Mouse (Mus musculus): ENCODE measurements around the gene Ntpcr. TPM values are rescaled to one million over a fixed set of nuclear protein-coding genes. Genes with fewer than 3 reads are reported as not detected.

Gene Ntpcr
- polyA plus RNA-seq, 1 experiment from 2014 or later: 31.3 TPM

Other genes starting within 250 kb of the Ntpcr start
- 8.6 and 9.3 TPM in 2 replicates for gene Sipa1l2, start 160.2 kb upstream of the Ntpcr start, polyA plus RNA-seq (2015; fragmentation: Nextera tagmentation; extraction: Ambion mirVana)
- gene Map10, start 60.1 kb upstream of the Ntpcr start, polyA plus RNA-seq (2015; fragmentation: Nextera tagmentation; extraction: Ambion mirVana): 4.3 TPM in 2 replicates
- 0.39 and 0.41 TPM in 2 replicates for gene Pcnx2, start 168.4 kb downstream of the Ntpcr start, polyA plus RNA-seq (2015; fragmentation: Nextera tagmentation; extraction: Ambion mirVana)
- 0.94 and 1.0 TPM in 2 replicates for gene Map3k21, start 180.5 kb downstream of the Ntpcr start, polyA plus RNA-seq (2015; fragmentation: Nextera tagmentation; extraction: Ambion mirVana)

All from stomach, embryonic 16.5 days (tissue).